Mouse (Mus musculus) kidney, adult 11 months (tissue): Measurements from ENCODE around the gene Zfp106.

Source experiments
- DNase-seq: peaks from one replicate; pipeline ENCODE4 v3.0.0; 2022

Gene Zfp106

GRCm38 (mm10) chr2:120544732-120545131 lies 18.9 kb downstream of the Zfp106 start:
- DNase-seq, result no peak

DNA sequence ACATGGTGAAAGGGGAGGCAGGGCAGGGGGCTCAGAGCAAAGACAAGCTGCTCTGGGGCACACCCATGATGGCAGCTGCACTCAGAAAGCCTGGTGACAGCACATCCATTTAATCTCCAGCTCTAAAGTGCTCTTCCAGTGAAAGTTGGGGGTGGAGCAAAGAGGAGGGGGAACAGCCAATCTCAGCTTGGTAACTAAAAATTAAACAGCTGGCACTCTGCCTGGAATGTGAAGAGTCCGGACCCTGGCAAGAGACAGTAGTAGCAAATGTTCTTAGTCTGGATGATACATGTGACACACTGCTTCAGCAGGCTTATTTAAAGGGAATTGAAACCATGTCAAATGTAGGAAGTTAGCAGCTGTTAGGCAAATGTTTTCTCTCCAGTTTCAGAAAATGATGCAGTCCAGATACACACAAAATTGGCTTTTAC lies 23.9 kb downstream of the Zfp106 start:
- DNase-seq, result peak; percentile 87

DNA sequence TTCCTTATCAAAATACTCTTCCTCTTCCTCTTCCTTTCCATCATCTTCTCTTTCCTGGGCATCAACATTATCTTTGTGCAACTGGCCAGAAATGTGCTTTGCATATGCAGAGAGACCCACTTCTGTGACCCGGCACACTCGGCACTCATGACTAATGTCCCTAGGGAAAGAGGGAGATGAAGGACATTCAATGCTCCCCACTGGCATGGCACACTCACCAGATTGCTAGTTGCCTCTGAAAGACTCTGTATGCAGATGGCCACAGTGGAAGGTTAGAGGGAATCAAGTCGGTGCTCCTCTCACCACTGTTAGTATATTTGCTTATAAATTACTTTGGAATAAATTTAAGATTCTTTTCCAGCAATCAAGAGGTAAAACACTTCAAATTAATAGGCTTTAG lies 24.3 kb downstream of the Zfp106 start:
- DNase-seq, result no peak

GRCm38 (mm10) chr2:120531223-120531622 lies 32.4 kb downstream of the Zfp106 start:
- DNase-seq, result no peak

DNA sequence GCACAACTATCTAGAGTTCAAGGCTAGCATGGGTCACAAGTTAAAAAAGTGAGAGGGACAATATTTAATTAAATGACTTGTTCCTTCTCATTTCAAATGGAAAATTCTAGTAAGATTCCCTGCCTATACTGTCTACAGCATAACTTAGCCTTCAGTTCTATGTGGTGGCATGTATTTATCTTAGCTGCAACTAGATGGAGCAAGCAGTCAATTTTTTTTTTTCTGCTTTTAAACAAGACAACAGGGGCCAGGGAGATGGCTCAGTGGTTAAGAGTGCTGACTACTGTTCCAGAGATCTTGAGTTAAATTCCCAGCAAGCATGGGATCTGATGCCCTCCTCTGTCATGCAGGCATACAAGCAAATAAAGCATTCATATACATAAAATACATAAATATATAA lies 34.1 kb downstream of the Zfp106 start:
- DNase-seq, result no peak

DNA sequence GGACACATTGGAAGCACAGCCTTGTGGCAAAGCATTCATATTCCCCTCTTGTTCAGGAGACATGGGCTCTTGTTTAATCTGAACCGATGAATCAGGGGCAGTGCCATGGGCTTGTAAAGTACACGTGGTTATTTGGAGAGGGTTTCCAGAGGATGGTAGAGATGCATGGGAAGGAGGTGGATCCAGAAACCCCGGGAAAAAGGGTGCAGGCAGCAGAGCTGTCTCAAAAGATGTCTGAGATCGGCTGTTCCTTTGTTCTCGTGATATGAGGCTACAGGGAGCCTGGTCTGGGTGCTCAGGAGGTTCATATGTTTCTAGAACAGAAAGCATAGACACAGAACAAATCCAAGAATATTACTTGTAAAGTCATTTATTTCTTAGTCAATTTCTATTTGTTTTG lies 36.9 kb downstream of the Zfp106 start:
- no peak for DNase-seq

DNA sequence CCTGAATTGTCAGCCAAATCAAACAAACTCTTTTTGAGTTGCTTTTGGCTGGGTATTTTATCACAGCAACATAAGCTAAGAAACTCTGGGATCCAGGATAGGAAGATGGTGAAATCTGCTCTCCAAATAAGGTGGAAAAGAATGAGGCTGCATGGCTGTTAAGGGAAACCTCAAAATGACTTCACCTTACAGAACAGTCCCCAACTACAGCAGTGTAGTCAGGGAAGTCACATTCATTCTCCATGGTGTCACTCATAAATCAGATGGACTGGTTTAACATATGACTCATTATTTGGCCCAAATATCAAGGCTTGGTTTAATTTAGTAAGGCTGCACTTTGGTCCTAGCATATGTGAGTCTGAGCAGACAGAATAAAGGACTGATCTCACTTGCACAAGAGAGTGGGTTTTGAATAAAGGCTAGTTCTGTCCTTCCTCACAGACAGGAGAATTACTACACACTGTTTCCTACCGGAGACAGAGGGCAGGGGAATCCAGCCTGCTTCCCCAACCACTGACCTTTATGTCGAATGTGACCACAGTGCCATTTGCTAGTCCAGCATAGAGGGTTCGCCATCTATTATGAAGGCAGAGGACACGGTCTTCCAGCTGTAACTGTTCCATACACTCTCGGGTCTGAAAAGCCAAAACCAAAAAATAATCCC lies 45.0 kb downstream of the Zfp106 start:
- DNase-seq, result no peak

DNA sequence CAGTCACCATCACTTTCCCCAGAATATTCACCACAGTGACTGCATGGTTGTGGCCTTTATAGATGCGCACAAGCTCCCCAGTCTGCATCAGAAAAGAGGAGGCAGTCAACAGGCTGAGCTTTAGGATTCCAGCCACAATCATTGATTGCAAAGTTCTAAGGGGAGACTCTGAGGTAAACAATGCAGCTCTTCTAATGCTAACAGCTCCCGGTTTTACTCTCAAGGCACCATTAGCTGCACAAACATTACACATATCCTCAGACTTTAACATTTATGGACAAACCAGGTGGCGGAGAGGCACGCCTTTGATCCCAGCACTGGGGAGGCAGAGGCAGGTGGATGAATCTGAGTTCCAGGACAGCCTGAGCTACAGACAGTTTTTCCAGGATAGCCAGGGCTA lies 49.5 kb downstream of the Zfp106 start:
- DNase-seq, result no peak

DNA sequence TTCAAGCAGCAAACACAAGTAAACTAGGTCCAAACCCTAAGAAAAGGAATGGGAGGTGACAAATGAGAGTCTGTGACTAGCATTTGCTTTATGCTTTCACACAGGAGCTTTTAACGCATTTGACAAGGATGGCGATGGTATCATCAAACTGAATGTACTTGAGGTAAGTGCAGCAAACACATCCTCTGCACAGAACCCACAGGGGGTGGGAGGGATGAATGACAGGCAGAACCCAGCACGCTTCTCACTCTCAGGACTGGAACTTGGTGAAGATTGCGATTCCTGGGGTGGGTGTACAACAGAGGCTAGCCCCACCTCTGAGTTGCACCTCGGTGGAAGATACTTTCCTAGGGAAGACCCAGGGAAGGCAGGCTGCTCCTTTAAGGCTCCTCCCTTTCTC lies 59.7 kb downstream of the Zfp106 start:
- DNase-seq, result no peak

DNA sequence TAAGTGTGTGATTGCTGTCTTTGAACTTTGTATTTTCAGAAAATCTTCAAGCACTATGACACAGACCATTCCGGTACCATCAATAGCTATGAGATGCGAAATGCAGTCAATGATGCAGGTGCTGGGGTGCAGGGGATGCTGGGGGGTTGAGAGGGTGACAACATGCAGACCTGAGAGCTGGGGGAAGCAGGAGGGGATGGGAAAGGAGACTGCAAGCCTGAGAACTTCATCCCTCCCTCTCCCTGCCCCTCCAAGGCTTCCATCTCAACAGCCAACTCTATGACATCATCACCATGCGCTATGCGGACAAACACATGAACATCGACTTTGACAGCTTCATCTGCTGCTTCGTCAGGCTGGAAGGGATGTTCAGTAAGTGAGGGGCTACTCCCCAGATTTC lies 60.5 kb downstream of the Zfp106 start:
- DNase-seq, result no peak

DNA sequence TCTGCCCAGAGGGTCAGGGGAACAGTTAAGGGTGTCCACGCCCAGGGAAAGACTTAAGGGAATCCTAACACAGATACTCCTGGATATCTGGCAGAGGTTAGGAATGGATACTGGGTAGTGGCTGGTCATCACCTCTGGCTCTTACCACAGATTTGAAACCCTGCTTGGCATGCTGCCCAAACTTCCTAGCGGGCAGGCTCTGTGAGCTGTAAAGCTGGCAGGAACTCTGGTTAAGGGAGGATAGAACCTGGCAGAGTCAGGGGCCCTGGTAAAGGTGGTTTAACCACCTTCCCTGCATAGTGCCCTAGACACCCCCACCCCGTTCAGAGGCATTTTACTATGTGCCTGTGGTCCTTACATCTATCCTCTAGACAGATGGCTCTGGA lies 61.0 kb downstream of the Zfp106 start:
- DNase-seq, result no peak

DNA sequence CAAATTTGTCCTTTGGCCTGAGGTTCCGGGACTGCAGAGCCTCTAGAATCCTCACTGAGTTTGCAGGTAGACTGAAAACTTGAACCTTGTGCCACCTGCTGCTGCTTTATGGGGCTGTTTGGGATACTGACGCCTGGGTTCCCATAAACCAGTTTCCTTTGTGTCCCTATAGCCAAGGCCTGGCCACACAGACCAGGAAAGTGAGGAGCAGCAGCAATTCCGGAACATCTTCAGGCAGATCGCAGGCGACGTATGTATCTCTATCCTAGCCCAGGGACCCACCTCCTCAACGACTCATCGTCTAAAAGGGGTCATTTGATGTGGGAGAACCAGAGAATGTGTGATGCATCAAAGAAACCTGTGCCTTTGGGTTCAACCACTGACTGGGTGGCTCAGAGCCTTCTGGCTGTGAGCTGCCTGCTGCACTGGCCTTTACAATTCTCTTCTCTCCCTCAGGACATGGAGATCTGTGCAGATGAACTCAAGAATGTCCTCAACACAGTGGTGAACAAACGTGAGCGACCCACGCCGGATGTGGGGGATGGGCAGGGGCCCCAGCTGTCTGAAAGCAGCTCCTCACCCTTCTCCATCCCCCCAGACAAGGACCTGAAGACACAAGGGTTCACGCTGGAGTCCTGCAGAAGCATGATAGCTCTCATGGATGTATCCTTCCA lies 61.6 kb downstream of the Zfp106 start:
- no peak for DNase-seq

DNA sequence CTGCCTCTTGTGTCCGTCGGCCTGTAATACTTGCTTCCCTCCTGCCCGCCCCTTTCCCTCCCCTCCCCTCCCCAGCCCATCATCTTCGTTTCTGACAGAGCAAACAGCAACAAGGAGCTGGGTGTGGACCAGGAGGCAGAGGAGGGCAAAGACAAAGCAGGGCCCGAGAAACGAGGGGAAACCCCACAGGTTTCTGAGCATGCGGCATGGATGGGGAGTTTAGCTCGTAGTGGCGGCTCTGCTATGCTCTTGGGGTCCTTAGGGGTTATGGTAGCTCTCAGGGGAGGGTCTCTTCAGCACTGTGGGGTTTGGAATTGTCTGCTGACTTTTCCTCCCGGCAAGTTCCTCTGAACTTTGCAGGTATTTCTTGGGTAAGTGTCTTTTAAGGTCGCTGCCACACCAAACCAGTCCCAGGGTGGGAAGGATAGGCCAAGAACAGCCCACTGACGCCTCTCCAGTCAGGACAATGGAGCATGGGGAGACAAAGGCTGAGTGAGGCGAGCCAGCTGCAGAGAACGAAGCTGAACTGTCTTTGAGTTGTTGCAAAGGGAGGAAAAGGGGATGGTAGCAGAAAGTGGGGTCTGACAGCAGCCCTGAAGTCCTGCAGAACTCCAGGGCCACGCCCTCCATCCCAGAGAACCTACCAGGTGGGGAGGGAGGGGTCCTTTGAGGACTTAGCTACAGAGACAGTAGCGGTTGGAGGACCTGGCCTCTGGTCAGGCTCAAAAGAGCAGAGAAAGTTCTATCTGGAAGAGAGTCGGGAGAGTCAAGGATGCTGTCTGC lies 62.3 kb downstream of the Zfp106 start:
- DNase-seq, result no peak

GRCm38 (mm10) chr2:120499971-120500471 lies 63.6 kb downstream of the Zfp106 start:
- no peak for DNase-seq

DNA sequence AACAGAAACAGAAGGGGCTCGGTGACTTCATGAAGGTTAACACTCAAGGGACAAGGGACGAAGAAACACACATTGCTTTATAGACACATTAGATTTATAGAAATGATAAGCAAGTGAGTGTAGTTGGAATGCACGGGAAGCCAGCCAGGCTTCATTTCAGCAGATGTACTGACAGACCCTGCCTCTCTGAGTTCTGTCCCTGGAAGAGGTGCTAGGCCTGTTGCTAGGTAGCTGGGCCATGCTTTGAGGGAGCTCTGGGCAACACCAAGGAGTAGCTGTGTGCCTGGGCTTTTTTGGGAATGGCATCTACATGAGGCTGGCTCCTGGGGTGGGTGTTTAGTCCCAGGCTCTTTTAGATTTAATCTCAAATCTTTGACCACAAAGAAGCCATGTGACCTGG lies 67.1 kb downstream of the Zfp106 start:
- no peak for DNase-seq

DNA sequence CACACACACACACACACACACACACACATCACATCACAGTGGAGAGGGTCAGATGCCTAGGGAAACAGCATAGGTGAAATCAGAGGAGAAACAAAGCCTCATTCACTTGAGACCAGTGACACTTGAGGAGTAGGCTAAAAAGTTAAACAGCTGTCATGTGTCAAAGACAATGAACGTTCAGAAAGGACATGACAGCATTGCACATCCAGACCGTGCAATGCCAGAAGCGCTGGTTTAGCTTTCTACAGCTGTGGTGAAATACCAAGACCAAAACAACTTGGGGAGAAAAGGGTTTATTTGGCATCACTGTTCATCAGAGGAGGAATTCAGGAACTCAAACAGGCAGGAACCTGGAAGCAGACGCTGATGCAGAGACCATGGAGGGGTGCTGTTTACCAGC lies 70.4 kb downstream of the Zfp106 start:
- no peak for DNase-seq

DNA sequence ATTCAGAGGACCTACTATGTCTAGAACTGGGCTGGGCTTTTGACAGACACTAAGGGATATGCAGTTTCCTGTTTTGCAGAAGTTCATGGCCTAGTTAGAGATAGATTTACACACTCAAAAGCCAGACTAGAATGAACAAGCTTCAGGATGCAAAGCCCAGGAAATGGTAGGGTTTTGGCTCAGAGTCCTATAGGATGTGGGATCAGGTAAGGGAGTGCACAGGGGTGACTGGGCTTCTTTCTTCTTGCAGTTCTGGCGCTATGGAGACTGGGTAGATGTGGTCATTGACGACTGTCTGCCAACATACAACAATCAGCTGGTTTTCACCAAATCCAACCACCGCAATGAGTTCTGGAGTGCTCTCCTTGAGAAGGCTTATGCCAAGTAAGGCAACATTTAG lies 79.4 kb downstream of the Zfp106 start:
- DNase-seq, result no peak

- peak; percentile 55 for DNase-seq
These were observed 80.9 kb downstream of the Zfp106 start for GRCm38 (mm10) chr2:120482506-120483389.

DNA sequence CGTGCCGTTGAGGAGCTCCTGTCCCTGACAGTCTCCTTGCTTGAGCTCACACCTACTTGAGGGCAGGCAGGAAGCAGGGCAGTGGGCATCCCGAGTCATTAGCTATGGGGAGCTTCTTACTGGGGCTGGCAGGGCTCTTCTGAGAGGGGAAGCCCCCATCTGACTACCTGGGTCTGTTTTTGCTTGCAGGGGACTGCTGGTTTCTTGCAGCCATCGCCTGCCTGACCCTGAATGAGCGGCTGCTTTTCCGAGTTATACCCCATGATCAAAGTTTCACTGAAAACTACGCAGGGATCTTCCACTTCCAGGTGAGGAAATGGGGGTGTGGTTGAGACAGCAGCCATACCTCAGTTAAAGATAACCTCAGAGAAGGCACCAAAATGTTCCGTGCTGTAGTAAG lies 81.7 kb downstream of the Zfp106 start:
- no peak for DNase-seq

DNA sequence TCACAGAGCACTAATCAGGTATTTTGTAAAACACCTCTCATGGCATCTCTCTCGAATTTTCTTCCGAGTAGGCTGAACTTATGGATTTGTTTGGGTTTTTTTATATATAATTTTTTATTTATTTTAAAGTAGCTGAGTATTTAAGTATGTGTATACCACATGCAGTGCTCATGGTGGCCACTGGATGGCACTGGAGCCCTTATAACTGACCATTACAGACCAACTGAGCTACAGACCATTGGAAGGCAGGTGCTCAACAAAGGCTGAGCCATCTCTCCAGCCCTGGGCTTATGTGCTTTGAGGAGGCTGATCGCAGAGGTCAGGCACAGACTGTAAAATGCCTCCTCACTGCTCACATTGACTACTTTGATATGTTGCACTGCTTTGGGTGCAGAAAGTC lies 85.0 kb downstream of the Zfp106 start:
- DNase-seq, result peak; percentile 79

GRCm38 (mm10) chr2:120476277-120477087 lies 87.2 kb downstream of the Zfp106 start:
- DNase-seq, result no peak

DNA sequence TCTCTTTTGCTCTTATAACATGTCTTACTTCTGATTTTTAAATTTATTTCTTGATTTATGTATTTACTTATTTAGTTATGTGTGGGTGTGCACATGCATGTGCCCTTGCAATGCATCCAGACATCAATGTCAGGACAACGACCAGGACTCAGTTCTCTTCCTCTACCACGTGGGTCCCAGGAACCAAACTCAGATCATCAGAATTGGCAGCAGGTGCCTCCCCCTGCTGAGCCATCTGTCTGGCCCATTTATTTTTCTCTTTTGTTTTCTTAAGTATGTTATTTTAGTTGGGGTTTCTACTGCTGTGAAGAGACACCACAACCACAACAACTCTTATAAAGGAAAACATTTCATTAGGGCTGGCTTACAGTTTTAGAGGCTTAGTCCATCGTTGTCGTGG lies 92.8 kb downstream of the Zfp106 start:
- DNase-seq, result no peak
